Comparison of ENCODE assay signal across 36 mouse cellular contexts in the genomic region with DNA sequence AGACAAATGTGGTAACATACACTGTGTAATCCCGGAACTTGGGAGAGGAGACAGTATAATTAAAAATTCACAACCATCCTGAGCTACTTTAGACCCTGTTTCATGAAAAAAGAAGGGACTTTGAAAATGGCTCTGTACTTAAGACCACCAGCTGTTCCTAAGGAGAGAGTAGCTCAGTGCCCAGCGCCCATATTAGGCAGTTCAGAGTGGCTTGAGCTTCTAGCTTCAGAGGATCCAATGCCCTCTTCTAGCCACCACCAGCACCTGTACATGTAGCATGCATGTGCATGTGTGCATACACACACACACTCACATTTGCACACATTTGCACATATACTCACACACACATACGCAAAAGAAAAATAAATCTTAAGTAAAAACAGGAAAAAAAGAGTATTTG. TPM values are rescaled to one million over a fixed set of nuclear protein-coding genes. Genes with fewer than 3 reads are reported as not detected.
"Had no signal": no experiment of that assay in that cellular context is flagged by ENCODE, and none has a peak within 500 bp of the region (broad histone marks: within the 10 kb centered on the region; RNA-seq: fewer than 3 reads in every experiment).

No protein-coding gene starts in this region.

- H3K4me2 ChIP-seq: heart, embryonic 11.5 days; heart, embryonic 12.5 days; heart, embryonic 13.5 days; heart, embryonic 15.5 days; hindbrain, embryonic 12.5 days; hindbrain, embryonic 13.5 days; hindbrain, embryonic 14.5 days; hindbrain, embryonic 15.5 days; intestine, embryonic 15.5 days; kidney, embryonic 15.5 days had no signal

- ATAC-seq: hindbrain, embryonic 16.5 days; hindbrain, postnatal 0 days; inflammation-experienced regulatory T-cells, adult 6 months; intestine, embryonic 15.5 days; intestine, embryonic 16.5 days; intestine, postnatal 0 days had no signal

- H3K27ac ChIP-seq: heart, embryonic 10.5 days; heart, embryonic 13.5 days; heart, embryonic 15.5 days; hindbrain, embryonic 10.5 days; hindbrain, embryonic 12.5 days; hindbrain, embryonic 13.5 days; hindbrain, embryonic 14.5 days; hindbrain, embryonic 15.5 days; hindbrain, postnatal 0 days; intestine, embryonic 15.5 days; kidney, embryonic 15.5 days; kidney, postnatal 0 days; layer of hippocampus, adult 2 months had no signal

- H3K9ac ChIP-seq: heart, embryonic 12.5 days; heart, embryonic 13.5 days; heart, embryonic 15.5 days; hindbrain, embryonic 12.5 days; hindbrain, embryonic 13.5 days; hindbrain, embryonic 14.5 days; hindbrain, embryonic 15.5 days; intestine, embryonic 15.5 days; kidney, embryonic 15.5 days had no signal

- H3K4me3 ChIP-seq: heart, embryonic 10.5 days; heart, embryonic 12.5 days; heart, embryonic 13.5 days; heart, embryonic 15.5 days; hindbrain, embryonic 10.5 days; hindbrain, embryonic 12.5 days; hindbrain, embryonic 13.5 days; hindbrain, embryonic 15.5 days; intestine, embryonic 15.5 days; kidney, embryonic 15.5 days; layer of hippocampus, adult 2 months had no signal

- H3K36me3 ChIP-seq: heart, embryonic 10.5 days; heart, embryonic 12.5 days; heart, embryonic 13.5 days; heart, embryonic 15.5 days; hindbrain, embryonic 10.5 days; hindbrain, embryonic 12.5 days; hindbrain, embryonic 13.5 days; hindbrain, embryonic 15.5 days; intestine, embryonic 15.5 days; kidney, embryonic 15.5 days had no signal

- DNase-seq: heart, postnatal 10 days; heart, postnatal 14 days; heart, postnatal 36 days; heart, postnatal 4 days; kidney, adult 11 months; kidney, adult 18-20 months; kidney, adult 2 months; kidney, adult 8-10 months; kidney, adult 9 months; kidney, postnatal 10 days; kidney, postnatal 14 days; kidney, postnatal 25 days; kidney, postnatal 36 days; kidney, postnatal 4 days; layer of hippocampus, adult 9-11 months; layer of hippocampus, postnatal 36 days had no signal

- H3K27me3 ChIP-seq: heart, embryonic 12.5 days; heart, embryonic 13.5 days; heart, embryonic 15.5 days; hindbrain, embryonic 12.5 days; hindbrain, embryonic 13.5 days; hindbrain, embryonic 15.5 days; intestine, embryonic 15.5 days; kidney, embryonic 15.5 days had no signal

- H3K4me1 ChIP-seq: heart, embryonic 10.5 days; heart, embryonic 12.5 days; heart, embryonic 13.5 days; heart, embryonic 15.5 days; hindbrain, embryonic 10.5 days; hindbrain, embryonic 12.5 days; hindbrain, embryonic 13.5 days; hindbrain, embryonic 15.5 days; intestine, embryonic 15.5 days; kidney, embryonic 15.5 days had no signal

- H3K9me3 ChIP-seq: heart, embryonic 10.5 days; heart, embryonic 12.5 days; heart, embryonic 13.5 days; heart, embryonic 15.5 days; hindbrain, embryonic 10.5 days; hindbrain, embryonic 12.5 days; hindbrain, embryonic 13.5 days; hindbrain, embryonic 15.5 days; intestine, embryonic 15.5 days; kidney, embryonic 15.5 days had no signal

RNA-seq across cellular contexts. Expression of a gene that starts 34.9 kb away (rescaled TPM):
- polyA plus RNA-seq: hindbrain, embryonic 14.5 days; kidney, adult 2 months; large intestine, adult 2 months had no signal
